Mouse (Mus musculus): ENCODE results near the gene Btg1.

Btg1 gene

GRCm38 (mm10) chr10:96662976-96663375 is 46.2 kb downstream of the Btg1 start:
- DNase-seq (ENCODE audit: low spot score in 2 of 2): no peak

GRCm38 (mm10) chr10:96663739-96664430 is 47.1 kb downstream of the Btg1 start:
- no peak for DNase-seq (ENCODE audit: low spot score in 2 of 2)
